Comparison of ENCODE assay signal across 9 mouse cellular contexts in the genomic region with DNA sequence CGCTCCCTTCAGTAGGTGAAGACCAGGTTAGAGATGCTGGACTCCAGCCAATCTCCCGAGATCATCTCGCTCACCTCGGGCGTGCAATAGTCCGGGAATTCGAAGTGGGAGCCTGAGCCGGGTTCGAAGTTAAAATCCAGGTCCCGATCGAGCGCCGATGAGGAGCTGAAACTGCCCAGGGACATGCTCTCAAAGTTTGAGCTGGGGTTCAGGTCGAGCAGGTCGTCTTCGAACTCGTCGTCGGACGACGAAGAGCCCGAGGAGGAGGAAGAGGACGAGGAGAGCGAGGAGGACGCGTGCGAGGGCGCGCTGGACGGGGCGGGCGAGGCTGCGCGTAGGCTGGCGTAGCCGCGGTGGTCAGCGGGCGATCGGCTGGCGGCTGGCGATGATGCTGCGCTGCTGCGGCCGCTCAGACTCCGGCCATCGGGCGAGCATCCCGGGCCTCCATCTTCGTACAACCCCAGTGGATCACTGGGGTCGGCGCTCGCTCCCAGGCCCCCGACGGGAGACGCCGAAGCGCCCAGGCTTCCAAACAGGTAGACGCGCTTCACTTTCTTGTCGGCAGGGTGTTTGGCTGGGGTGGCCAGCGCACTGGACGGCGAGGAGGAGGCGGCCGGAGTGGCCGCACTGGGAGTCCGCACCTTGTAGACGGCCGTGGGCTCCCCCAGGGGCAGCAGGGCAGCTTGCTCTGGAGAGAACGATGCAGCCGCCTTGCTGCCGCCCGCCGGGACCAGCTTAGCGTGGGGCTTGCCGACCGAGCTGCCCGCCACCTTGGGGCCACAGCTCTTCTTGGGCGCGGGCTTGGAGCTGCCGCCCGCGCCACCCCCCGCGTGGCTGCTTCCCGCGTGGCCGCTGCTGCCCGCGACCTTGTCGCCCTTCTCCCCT. TPM values are rescaled to one million over a fixed set of nuclear protein-coding genes. Genes with fewer than 3 reads are reported as not detected.
DNase-seq lines count a peak whose midpoint lies in the region; ATAC-seq and TF ChIP-seq lines count a peak whose summit lies in the region.
"Had no signal": no experiment of that assay in that cellular context is flagged by ENCODE, and none has a peak within 500 bp of the region (broad histone marks: within the 10 kb centered on the region; RNA-seq: fewer than 3 reads in every experiment).

No protein-coding gene starts in this region.

- peak overlapping the region; percentile 100 for H3K9ac ChIP-seq in forebrain, embryonic 16.5 days (replicated peaks; ENCODE audit: low read depth, low read length)
- H3K9ac ChIP-seq in hindbrain, embryonic 16.5 days (ENCODE audit: low read depth, low read length): peak overlapping the region; percentile 100
- peak overlapping the region; percentile 81 for H3K9ac ChIP-seq in liver, embryonic 11.5 days (ENCODE audit: low read depth, low read length)

- H3K27me3 ChIP-seq in forebrain, embryonic 16.5 days (replicated peaks; ENCODE audit: control insufficient read depth, insufficient read depth, low read length): no peaks in the 10 kb centered on the region
- H3K27me3 ChIP-seq in hindbrain, embryonic 16.5 days (replicated peaks; ENCODE audit: control insufficient read depth, insufficient read depth, low read length): no peaks in the 10 kb centered on the region
- H3K27me3 ChIP-seq in liver, embryonic 11.5 days (replicated peaks; ENCODE audit: control insufficient read depth, insufficient read depth, low read length): peaks cover 25% of the 10 kb centered on the region

- 0 out of 2 replicates have a peak, but pooled peaks cover 2% of the 10 kb centered on the region for H3K36me3 ChIP-seq in forebrain, embryonic 16.5 days (ENCODE audit: control insufficient read depth, insufficient read depth)
- no peaks in the 10 kb centered on the region for H3K36me3 ChIP-seq in hindbrain, embryonic 16.5 days (ENCODE audit: control insufficient read depth, insufficient read depth, low read length)
- no peaks in the 10 kb centered on the region for H3K36me3 ChIP-seq in liver, embryonic 11.5 days (ENCODE audit: control insufficient read depth, insufficient read depth, low read length)

- H3K27ac ChIP-seq in layer of hippocampus, adult 2 months: peak overlapping the region; percentile 94
- peak overlapping the region; percentile 100 for H3K27ac ChIP-seq in forebrain, embryonic 16.5 days (ENCODE audit: low read length)
- peak overlapping the region; percentile 97 for H3K27ac ChIP-seq in hindbrain, embryonic 16.5 days (ENCODE audit: low read depth, low read length)
- peak overlapping the region; percentile 92 for H3K27ac ChIP-seq in liver, embryonic 11.5 days (ENCODE audit: low read depth, low read length)
- H3K27ac ChIP-seq: macrophage had no signal

- H3K4me1 ChIP-seq in forebrain, embryonic 16.5 days (replicated peaks; ENCODE audit: control insufficient read depth, insufficient read depth, low read length): peaks cover 15% of the 10 kb centered on the region
- peaks cover 17% of the 10 kb centered on the region for H3K4me1 ChIP-seq in hindbrain, embryonic 16.5 days (ENCODE audit: control insufficient read depth, insufficient read depth, low read depth, low read length)
- H3K4me1 ChIP-seq in liver, embryonic 11.5 days (replicated peaks; ENCODE audit: control insufficient read depth, insufficient read depth, low read length): peaks cover 8% of the 10 kb centered on the region

- DNase-seq in layer of hippocampus, adult 2 months (ENCODE audit: low spot score in 2 of 2): peak in 1 of 2 experiments; percentile 20
- no peak for DNase-seq in layer of hippocampus, adult 9-11 months
- DNase-seq in liver, embryonic 11.5 days (ENCODE audit: low spot score): no peak
- peak; percentile 70 for DNase-seq in neural tube, embryonic 10.5 days (ENCODE audit: extremely low spot score, low spot score)
- peak; percentile 42 for DNase-seq in thymus, postnatal 0 days (ENCODE audit: low spot score)

- 0 out of 2 replicates have a peak, but pooled peaks have one; percentile 4 for TF ChIP-seq CTCF in layer of hippocampus, adult 2 months (conservative IDR thresholded peaks at IDR 0.05)

- no peaks in the 10 kb centered on the region for H3K9me3 ChIP-seq in forebrain, embryonic 16.5 days (ENCODE audit: control insufficient read depth, low read length)
- H3K9me3 ChIP-seq in hindbrain, embryonic 16.5 days (ENCODE audit: control insufficient read depth, low read length): no peaks in the 10 kb centered on the region
- no peaks in the 10 kb centered on the region for H3K9me3 ChIP-seq in liver, embryonic 11.5 days (ENCODE audit: control insufficient read depth, low read length)

- peak overlapping the region; percentile 8 for H3K4me2 ChIP-seq in forebrain, embryonic 16.5 days (ENCODE audit: low read length)
- H3K4me2 ChIP-seq in hindbrain, embryonic 16.5 days (ENCODE audit: low read length): peak overlapping the region; percentile 52
- H3K4me2 ChIP-seq in liver, embryonic 11.5 days: peak overlapping the region; percentile 89

- WGBS in forebrain, embryonic 16.5 days: under 1% methylated on average over 81 of the region's 92 CpGs
- under 1% methylated on average over 71 of the region's 92 CpGs for WGBS in hindbrain, embryonic 16.5 days
- WGBS in liver, embryonic 11.5 days: 1% methylated on average over 90 of the region's 92 CpGs

- H3K4me3 ChIP-seq in layer of hippocampus, adult 2 months: peak overlapping the region; percentile 82
- H3K4me3 ChIP-seq in forebrain, embryonic 16.5 days (replicated peaks; ENCODE audit: low read length): peak overlapping the region; percentile 97
- H3K4me3 ChIP-seq in hindbrain, embryonic 16.5 days (ENCODE audit: low read length): peak overlapping the region; percentile 72
- peak overlapping the region; percentile 75 for H3K4me3 ChIP-seq in liver, embryonic 11.5 days (ENCODE audit: low read depth, low read length)

- ATAC-seq in cerebellum, adult (ENCODE audit: insufficient number of reproducible peaks, low FRiP score, low TSS enrichment): peak; percentile 4; the same call in 1 of the 2 replicates
- no peak for ATAC-seq in forebrain, embryonic 16.5 days
- no peak for ATAC-seq in hindbrain, embryonic 16.5 days
- ATAC-seq in liver, embryonic 11.5 days (replicated peaks; ENCODE audit: low FRiP score): no peak

RNA-seq across cellular contexts. Expression of a gene that starts 1.6 kb away (rescaled TPM):
- 10 to 100 TPM; 18.6 to 21.2 TPM for total RNA-seq in layer of hippocampus, adult 2 months (2021)
- polyA plus RNA-seq in forebrain, embryonic 16.5 days (2015; fragmentation: Nextera tagmentation; extraction: Ambion mirVana): 224 and 276 TPM in 2 replicates
- 65.4 and 105 TPM in 2 replicates for polyA plus RNA-seq in hindbrain, embryonic 16.5 days (2015; fragmentation: Nextera tagmentation; extraction: Ambion mirVana)
- polyA plus RNA-seq in liver, embryonic 11.5 days (2014; fragmentation: Nextera tagmentation; extraction: Ambion mirVana): 16.8 and 17.1 TPM in 2 replicates
- 80.1 and 111 TPM in 2 replicates for polyA plus RNA-seq in thymus, postnatal 0 days (2015; fragmentation: Nextera tagmentation; extraction: Ambion mirVana)

Comparison
In these comparisons a context has a peak if more than half of its experiments do, and no peak if none do; other contexts are left out.
1. DNase-seq: peak in neural tube, embryonic 10.5 days (single experiment) and thymus, postnatal 0 days (single experiment); none in layer of hippocampus, adult 9-11 months (single experiment) and liver, embryonic 11.5 days (single experiment).
2. H3K4me2 ChIP-seq: peak in every context shown above with its lines; median percentile 89 in liver, embryonic 11.5 days; 52 in hindbrain, embryonic 16.5 days; 8 in forebrain, embryonic 16.5 days.
3. Peak in every context shown above with its lines, with median percentiles within 50 percentile points of each other: H3K27ac ChIP-seq, H3K4me3 ChIP-seq and H3K9ac ChIP-seq.